Mouse (Mus musculus): ENCODE data around the gene Camta2. TPM values are rescaled to one million over a fixed set of nuclear protein-coding genes. Genes with fewer than 3 reads are reported as not detected.

Gene Camta2
- polyA plus RNA-seq, 1 experiment, result 25.2 TPM

GRCm38 (mm10) chr11:70688372-70688771, 467 bp upstream of the Camta2 start:
- DNase-seq (ENCODE audit: low read depth), result no peak

GRCm38 (mm10) chr11:70686901-70687566, 871 bp downstream of the Camta2 start:
- TF ChIP-seq POLR2A (IDR thresholded peaks at IDR 0.05; ENCODE audit: borderline replicate concordance, extremely low read depth, insufficient read depth, insufficient read length, poor library complexity, severe bottlenecking) (no peak), CTCF (IDR thresholded peaks at IDR 0.05; ENCODE audit: borderline replicate concordance, extremely low read depth, insufficient read depth, insufficient read length) (no peak)
- peak; percentile 72 for DNase-seq (ENCODE audit: low read depth)

More at GRCm38 (mm10) chr11:70688372-70688771, 467 bp upstream of the Camta2 start:
- TF ChIP-seq POLR2A (IDR thresholded peaks at IDR 0.05; ENCODE audit: borderline replicate concordance, extremely low read depth, insufficient read depth, insufficient read length, poor library complexity, severe bottlenecking), result no peak
- TF ChIP-seq CTCF (IDR thresholded peaks at IDR 0.05; ENCODE audit: borderline replicate concordance, extremely low read depth, insufficient read depth, insufficient read length), result no peak

- TF ChIP-seq CTCF (IDR thresholded peaks at IDR 0.05; ENCODE audit: borderline replicate concordance, extremely low read depth, insufficient read depth, insufficient read length) (no peak), POLR2A (IDR thresholded peaks at IDR 0.05; ENCODE audit: borderline replicate concordance, extremely low read depth, insufficient read depth, insufficient read length, poor library complexity, severe bottlenecking) (no peak)
- no peak for DNase-seq (ENCODE audit: low read depth)
These were observed 4.3 kb downstream of the Camta2 start for GRCm38 (mm10) chr11:70683640-70684039.

- peak; percentile 57 for TF ChIP-seq CTCF (IDR thresholded peaks at IDR 0.05; ENCODE audit: borderline replicate concordance, extremely low read depth, insufficient read depth, insufficient read length)
- TF ChIP-seq POLR2A (IDR thresholded peaks at IDR 0.05; ENCODE audit: borderline replicate concordance, extremely low read depth, insufficient read depth, insufficient read length, poor library complexity, severe bottlenecking), result no peak
- peak; percentile 92 for DNase-seq (ENCODE audit: low read depth)
These were observed 5.9 kb downstream of the Camta2 start for GRCm38 (mm10) chr11:70681897-70682581.

GRCm38 (mm10) chr11:70681170-70681569, 6.7 kb downstream of the Camta2 start:
- no peak for DNase-seq (ENCODE audit: low read depth)
- TF ChIP-seq CTCF (IDR thresholded peaks at IDR 0.05; ENCODE audit: borderline replicate concordance, extremely low read depth, insufficient read depth, insufficient read length) (no peak), POLR2A (IDR thresholded peaks at IDR 0.05; ENCODE audit: borderline replicate concordance, extremely low read depth, insufficient read depth, insufficient read length, poor library complexity, severe bottlenecking) (no peak)

- TF ChIP-seq POLR2A (IDR thresholded peaks at IDR 0.05; ENCODE audit: borderline replicate concordance, extremely low read depth, insufficient read depth, insufficient read length, poor library complexity, severe bottlenecking) (no peak), CTCF (IDR thresholded peaks at IDR 0.05; ENCODE audit: borderline replicate concordance, extremely low read depth, insufficient read depth, insufficient read length) (no peak)
- no peak for DNase-seq (ENCODE audit: low read depth)
These were observed 8.0 kb downstream of the Camta2 start for GRCm38 (mm10) chr11:70679894-70680293.

- DNase-seq (ENCODE audit: low read depth), result no peak
- TF ChIP-seq CTCF (IDR thresholded peaks at IDR 0.05; ENCODE audit: borderline replicate concordance, extremely low read depth, insufficient read depth, insufficient read length) (no peak), POLR2A (IDR thresholded peaks at IDR 0.05; ENCODE audit: borderline replicate concordance, extremely low read depth, insufficient read depth, insufficient read length, poor library complexity, severe bottlenecking) (no peak)
These were observed 8.5 kb downstream of the Camta2 start for GRCm38 (mm10) chr11:70679361-70679760.

- no peak for DNase-seq (ENCODE audit: low read depth)
These were observed 9.3 kb downstream of the Camta2 start for GRCm38 (mm10) chr11:70678576-70678975.

GRCm38 (mm10) chr11:70678092-70678491, 9.8 kb downstream of the Camta2 start:
- DNase-seq (ENCODE audit: low read depth), result no peak
- TF ChIP-seq CTCF (IDR thresholded peaks at IDR 0.05; ENCODE audit: borderline replicate concordance, extremely low read depth, insufficient read depth, insufficient read length), result no peak
- no peak for TF ChIP-seq POLR2A (IDR thresholded peaks at IDR 0.05; ENCODE audit: borderline replicate concordance, extremely low read depth, insufficient read depth, insufficient read length, poor library complexity, severe bottlenecking)

More at GRCm38 (mm10) chr11:70678576-70678975, 9.3 kb downstream of the Camta2 start:
- no peak for TF ChIP-seq CTCF (IDR thresholded peaks at IDR 0.05; ENCODE audit: borderline replicate concordance, extremely low read depth, insufficient read depth, insufficient read length)
- no peak for TF ChIP-seq POLR2A (IDR thresholded peaks at IDR 0.05; ENCODE audit: borderline replicate concordance, extremely low read depth, insufficient read depth, insufficient read length, poor library complexity, severe bottlenecking)

- TF ChIP-seq POLR2A (IDR thresholded peaks at IDR 0.05; ENCODE audit: borderline replicate concordance, extremely low read depth, insufficient read depth, insufficient read length, poor library complexity, severe bottlenecking) (no peak), CTCF (IDR thresholded peaks at IDR 0.05; ENCODE audit: borderline replicate concordance, extremely low read depth, insufficient read depth, insufficient read length) (no peak)
- DNase-seq (ENCODE audit: low read depth), result no peak
These were observed 13.4 kb downstream of the Camta2 start for GRCm38 (mm10) chr11:70674501-70674900.

- DNase-seq (ENCODE audit: low read depth), result no peak
- TF ChIP-seq CTCF (IDR thresholded peaks at IDR 0.05; ENCODE audit: borderline replicate concordance, extremely low read depth, insufficient read depth, insufficient read length) (no peak), POLR2A (IDR thresholded peaks at IDR 0.05; ENCODE audit: borderline replicate concordance, extremely low read depth, insufficient read depth, insufficient read length, poor library complexity, severe bottlenecking) (no peak)
These were observed 13.9 kb downstream of the Camta2 start for GRCm38 (mm10) chr11:70674014-70674413.
